Mouse (Mus musculus): ENCODE measurements around the gene Gm13043. TPM values are rescaled to one million over a fixed set of nuclear protein-coding genes. Genes with fewer than 3 reads are reported as not detected.

Gene Gm13043
- not detected in 2 replicates for polyA plus RNA-seq (2012; rRNA removed; ENCODE audit: low replicate concordance)

DNA sequence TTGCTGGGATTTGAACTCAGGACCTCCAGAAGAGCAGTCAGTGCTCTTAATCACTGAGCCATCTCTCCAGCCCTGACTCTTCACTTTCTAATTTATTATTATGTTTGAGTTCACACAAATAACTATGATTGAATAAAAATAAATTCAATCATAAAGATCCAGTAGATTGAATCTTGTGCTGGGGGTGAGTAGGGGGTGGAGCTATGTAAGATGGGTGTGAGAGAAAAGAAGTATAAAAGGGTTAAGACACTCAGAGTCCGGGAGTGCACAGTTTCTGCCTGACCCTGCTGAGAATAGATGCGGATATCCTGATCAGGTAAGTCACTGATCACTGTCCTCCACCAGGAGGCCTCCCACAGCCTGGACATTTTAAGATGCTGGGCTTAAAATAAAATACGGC is at the start of gene Gm13043:
TSS of gene Gm13043 (plus strand) at position 301 of the 400 bp plus-strand sequence.

DNA sequence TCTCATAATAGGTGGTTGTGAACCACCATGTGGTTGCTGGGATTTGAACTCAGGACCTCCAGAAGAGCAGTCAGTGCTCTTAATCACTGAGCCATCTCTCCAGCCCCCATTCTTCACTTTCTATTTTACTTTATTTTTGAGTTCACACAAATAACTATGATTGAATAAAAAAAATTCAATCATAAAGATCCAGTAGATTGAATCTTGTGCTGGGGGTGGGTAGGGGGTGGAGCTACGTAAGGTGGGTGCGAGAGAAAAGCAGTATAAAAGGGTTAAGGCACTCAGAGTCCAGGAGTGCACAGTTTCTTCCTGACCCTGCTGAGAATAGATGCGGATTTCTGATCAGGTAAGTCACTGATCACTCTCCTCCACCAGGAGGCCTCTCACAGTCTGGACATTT is 24.5 kb downstream of the Gm13043 start, which contains the start of gene Gm13040:
TSS of gene Gm13040 (plus strand) at position 301 of the 400 bp plus-strand sequence.

DNA sequence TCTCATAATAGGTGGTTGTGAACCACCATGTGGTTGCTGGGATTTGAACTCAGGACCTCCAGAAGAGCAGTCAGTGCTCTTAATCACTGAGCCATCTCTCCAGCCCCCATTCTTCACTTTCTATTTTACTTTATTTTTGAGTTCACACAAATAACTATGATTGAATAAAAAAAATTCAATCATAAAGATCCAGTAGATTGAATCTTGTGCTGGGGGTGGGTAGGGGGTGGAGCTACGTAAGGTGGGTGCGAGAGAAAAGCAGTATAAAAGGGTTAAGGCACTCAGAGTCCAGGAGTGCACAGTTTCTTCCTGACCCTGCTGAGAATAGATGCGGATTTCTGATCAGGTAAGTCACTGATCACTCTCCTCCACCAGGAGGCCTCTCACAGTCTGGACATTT is 40.3 kb downstream of the Gm13043 start, which contains the start of the genes BC080695 and Gm13057:
TSS of gene BC080695 (plus strand) at position 301 of the 400 bp plus-strand sequence.
TSS of gene Gm13057 (plus strand) at position 310 of the 400 bp plus-strand sequence.

Other genes with a start within 250 kb of the Gm13043 start
- 4.9 and 9.3 TPM in 2 replicates for gene Pdpn, start 211.8 kb upstream of the Gm13043 start, polyA plus RNA-seq (2012; rRNA removed; ENCODE audit: low replicate concordance)
- 8.2 TPM in 1 of 2 replicates, not detected in the other for gene Lrrc38, start 161.6 kb upstream of the Gm13043 start, polyA plus RNA-seq (2012; rRNA removed; ENCODE audit: low replicate concordance)
- gene Pramel1, start 116.9 kb upstream of the Gm13043 start, polyA plus RNA-seq (2012; rRNA removed; ENCODE audit: low replicate concordance): not detected in 2 replicates
- 5.3 and 9.7 TPM in 2 replicates for gene Pramef8, start 98.9 kb upstream of the Gm13043 start, polyA plus RNA-seq (2012; rRNA removed; ENCODE audit: low replicate concordance)
- gene Oog4, start 61.0 kb upstream of the Gm13043 start, polyA plus RNA-seq (2012; rRNA removed; ENCODE audit: low replicate concordance): not detected in 2 replicates
- not detected in 2 replicates for gene Gm13040, start 24.6 kb downstream of the Gm13043 start, polyA plus RNA-seq (2012; rRNA removed; ENCODE audit: low replicate concordance)
- not detected in 2 replicates for gene BC080695, start 40.4 kb downstream of the Gm13043 start, polyA plus RNA-seq (2012; rRNA removed; ENCODE audit: low replicate concordance)
- not detected in 2 replicates for gene Gm13057, start 40.4 kb downstream of the Gm13043 start, polyA plus RNA-seq (2012; rRNA removed; ENCODE audit: low replicate concordance)
- not detected in 2 replicates for gene Gm13083, start 103.7 kb downstream of the Gm13043 start, polyA plus RNA-seq (2012; rRNA removed; ENCODE audit: low replicate concordance)
- gene Gm13088, start 145.9 kb downstream of the Gm13043 start, polyA plus RNA-seq (2012; rRNA removed; ENCODE audit: low replicate concordance): not detected in 2 replicates
- not detected in 2 replicates for gene Gm13089, start 191.4 kb downstream of the Gm13043 start, polyA plus RNA-seq (2012; rRNA removed; ENCODE audit: low replicate concordance)
- gene Gm13078, start 208.1 kb downstream of the Gm13043 start, polyA plus RNA-seq (2012; rRNA removed; ENCODE audit: low replicate concordance): not detected in 2 replicates

Data from mammary gland, adult 2 months (tissue).